Mouse (Mus musculus) B cell, adult (primary cell): Measurements from ENCODE around the gene Ms4a6c. TPM values are rescaled to one million over a fixed set of nuclear protein-coding genes. Genes with fewer than 3 reads are reported as not detected.

Experiments
- total RNA-seq: library from RNA; stranded (reverse); gene quantifications from 4 replicates; pipeline ENCODE4 v1.2.4, GENCODE M21; 2023; ENCODE audit not compliant: inconsistent age

The Ms4a6c gene
- total RNA-seq, result 17.6 to 21.8 TPM (median 20.2 TPM) in 4 replicates

DNA sequence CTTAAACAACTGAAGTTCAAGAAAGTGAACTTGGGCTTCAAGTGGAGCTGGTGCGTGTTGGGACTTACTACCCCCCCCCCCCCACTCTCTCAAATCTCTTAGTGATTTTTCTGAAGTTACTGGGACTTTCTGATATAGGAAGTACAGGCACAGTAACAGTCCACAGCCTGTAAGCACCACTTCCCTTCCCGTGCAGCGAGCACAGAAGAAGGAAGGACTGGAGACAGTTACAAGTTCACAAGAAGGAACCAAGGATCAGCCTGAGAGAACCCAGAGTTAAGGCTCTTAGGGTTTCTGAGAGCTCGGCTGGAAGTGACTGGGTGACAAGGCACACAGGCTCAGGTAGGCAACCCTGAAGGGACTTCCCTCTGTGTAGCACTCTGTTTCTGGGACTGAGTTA, at the start of gene Ms4a6c:
TSS of gene Ms4a6c (plus strand) at position 152 of the 400 bp plus-strand sequence.

DNA sequence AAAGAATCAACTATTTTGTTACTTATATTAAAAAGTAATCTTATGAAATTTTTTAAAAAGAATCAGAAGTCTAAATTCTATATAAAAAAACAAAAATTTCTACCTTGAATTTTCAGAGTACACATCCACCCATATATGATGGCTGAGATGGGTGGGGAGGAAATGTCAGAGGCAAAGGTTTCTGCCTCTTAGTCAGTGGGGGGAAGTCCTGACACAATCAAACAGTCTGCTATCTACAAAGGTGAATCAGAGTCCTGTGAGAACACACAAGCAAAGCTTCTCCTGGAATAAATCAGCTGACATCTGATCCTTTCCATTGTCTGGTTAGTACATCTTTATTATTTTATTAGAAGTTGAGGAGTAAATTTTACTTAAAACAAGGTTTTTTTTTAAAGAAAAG, 25.8 kb upstream of the Ms4a6c start, which contains the start of gene Ms4a4b:
TSS of gene Ms4a4b (plus strand) at position 216 of the 400 bp plus-strand sequence.

DNA sequence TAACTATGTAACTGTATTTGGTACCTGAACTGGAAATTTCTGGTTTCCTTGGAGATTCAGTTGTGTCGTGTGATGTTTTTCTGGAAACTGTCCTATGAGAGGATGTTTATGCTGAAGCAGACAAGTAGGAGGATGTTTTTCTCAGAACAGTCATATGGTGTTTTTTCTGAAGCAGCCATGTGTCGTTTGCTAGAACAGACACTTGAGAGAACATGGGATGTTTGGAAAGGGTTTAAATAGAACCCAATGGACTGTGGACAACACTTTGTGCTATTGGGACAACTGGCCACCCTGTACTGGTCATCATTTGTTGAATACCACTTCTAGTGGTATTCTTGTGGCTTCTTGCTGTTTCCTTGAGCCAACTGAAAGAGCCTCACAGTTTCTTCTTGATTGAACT, 16.6 kb downstream of the Ms4a6c start, which contains the start of gene Gm8369:
TSS of gene Gm8369 (plus strand) at position 193 of the 400 bp plus-strand sequence.

DNA sequence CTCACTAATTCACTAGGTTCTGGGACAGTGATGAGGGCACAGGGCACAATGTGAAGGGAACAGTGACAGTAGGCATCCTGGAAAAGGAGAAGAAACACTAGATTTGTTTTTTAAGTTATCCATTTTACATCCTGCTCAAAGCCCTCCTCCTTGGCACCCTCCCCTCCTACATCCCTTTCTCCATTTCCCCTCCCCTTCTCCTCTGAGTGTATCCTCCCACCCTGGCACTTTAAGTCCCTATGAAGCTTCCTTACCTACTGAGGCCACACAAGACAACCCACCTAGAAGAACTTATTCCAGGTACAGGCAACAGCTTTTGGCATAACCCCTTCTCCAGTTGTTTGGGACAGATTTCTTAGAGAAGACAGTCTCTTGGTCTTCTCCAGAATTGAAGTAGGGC, 47.1 kb downstream of the Ms4a6c start, which contains the start of gene Ms4a6b:
TSS of gene Ms4a6b (plus strand) at position 267 of the 400 bp plus-strand sequence.

Other genes starting within 250 kb of the Ms4a6c start
- 0.29 to 1.0 TPM (median 0.43 TPM) in 4 replicates for gene Ms4a12, start 236.9 kb upstream of the Ms4a6c start, total RNA-seq
- 698 to 773 TPM (median 771 TPM) in 4 replicates for gene Ms4a1, start 203.1 kb upstream of the Ms4a6c start, total RNA-seq
- not detected in 4 replicates for gene Ms4a5, start 185.5 kb upstream of the Ms4a6c start, total RNA-seq
- gene Ms4a14, start 154.9 kb upstream of the Ms4a6c start, total RNA-seq, result 0.45 to 0.80 TPM (median 0.62 TPM) in 4 replicates
- 1.4 to 3.6 TPM (median 1.9 TPM) in 4 replicates for gene Ms4a7, start 133.2 kb upstream of the Ms4a6c start, total RNA-seq
- 1.7 to 3.0 TPM (median 2.1 TPM) in 4 replicates for gene Ms4a4a, start 93.8 kb upstream of the Ms4a6c start, total RNA-seq
- gene Ms4a4c, start 64.6 kb upstream of the Ms4a6c start, total RNA-seq, result 171 to 202 TPM (median 193 TPM) in 4 replicates
- gene Ms4a4b, start 25.8 kb upstream of the Ms4a6c start, total RNA-seq, result 19.0 to 28.4 TPM (median 21.9 TPM) in 4 replicates
- 189 to 234 TPM (median 225 TPM) in 4 replicates for gene Gm8369, start 16.6 kb downstream of the Ms4a6c start, total RNA-seq
- 75.6 to 97.7 TPM (median 82.5 TPM) in 4 replicates for gene Ms4a6b, start 47.1 kb downstream of the Ms4a6c start, total RNA-seq
- gene Ms4a4d, start 67.4 kb downstream of the Ms4a6c start, total RNA-seq, result 0.32 to 0.48 TPM (median 0.45 TPM) in 3 of 4 replicates, not detected in the other
- gene Ms4a6d, start 135.5 kb downstream of the Ms4a6c start, total RNA-seq, result 2.6 to 4.4 TPM (median 2.8 TPM) in 4 replicates
- not detected in 4 replicates for gene Ms4a2, start 154.4 kb downstream of the Ms4a6c start, total RNA-seq
- not detected in 4 replicates for gene Ms4a3, start 171.5 kb downstream of the Ms4a6c start, total RNA-seq
- 1.3 TPM in 1 of 4 replicates, not detected in the others for gene Oosp2, start 191.2 kb downstream of the Ms4a6c start, total RNA-seq
- 0.72 to 2.3 TPM (median 1.8 TPM) in 4 replicates for gene Oosp1, start 221.8 kb downstream of the Ms4a6c start, total RNA-seq
- gene Oosp3, start 227.7 kb downstream of the Ms4a6c start, total RNA-seq, result not detected in 4 replicates